Mouse (Mus musculus): ENCODE results near the gene Ambra1.

- peak; percentile 57; the same call in 1 of the 2 replicates for TF ChIP-seq EP300 (IDR thresholded peaks at IDR 0.05; ENCODE audit: insufficient read depth, low read depth, low read length)
- no peak for TF ChIP-seq CTCF (IDR thresholded peaks at IDR 0.05)
Measured at GRCm38 (mm10) chr2:91967962-91968361, 238.0 kb downstream of the Ambra1 start.

Measured in heart, adult 2 months (tissue).